Mouse (Mus musculus): ENCODE data around the gene Rnd2. TPM values are rescaled to one million over a fixed set of nuclear protein-coding genes. Genes with fewer than 3 reads are reported as not detected.

The Rnd2 gene
- total RNA-seq, 2 experiments from 2014 or later = 111 to 120 TPM

Small RNAs within 50 kb of the gene (microRNA-seq; reads per million reads assigned to microRNA genes)
- gene Mir6929 = 0 to 0.74 reads per million in 2 experiments

Other genes with a start within 250 kb of the Rnd2 start
- gene Ezh1, start 238.5 kb upstream of the Rnd2 start, total RNA-seq (2021) = 10 to 100 TPM; 79.0 to 84.0 TPM
- 10 to 100 TPM; 62.2 to 72.8 TPM for gene Ramp2, start 219.0 kb upstream of the Rnd2 start, total RNA-seq (2021)
- gene Vps25, start 211.3 kb upstream of the Rnd2 start, total RNA-seq (2021) = 10 to 100 TPM; 61.8 to 65.6 TPM
- gene Wnk4, start 204.4 kb upstream of the Rnd2 start, total RNA-seq (2021) = 10 to 100 TPM in 1 of 2 experiments, 1 to 10 TPM in 1; 9.8 to 10.4 TPM
- gene Cntd1, start 186.0 kb upstream of the Rnd2 start, total RNA-seq (2021) = under 1 TPM; 0.30 to 0.47 TPM
- gene Coa3, start 185.9 kb upstream of the Rnd2 start, total RNA-seq (2021) = 100 to 1,000 TPM; 102 to 103 TPM
- gene Becn1, start 162.7 kb upstream of the Rnd2 start, total RNA-seq (2021) = 100 to 1,000 TPM; 211 to 217 TPM
- 100 to 1,000 TPM; 118 to 127 TPM for gene Psme3, start 148.8 kb upstream of the Rnd2 start, total RNA-seq (2021)
- gene Aoc2, start 139.9 kb upstream of the Rnd2 start, total RNA-seq (2021) = 1 to 10 TPM; 6.3 to 7.0 TPM
- gene Aoc3, start 134.4 kb upstream of the Rnd2 start, total RNA-seq (2021) = under 1 TPM; 0.36 to 0.47 TPM
- not detected for gene G6pc, start 97.4 kb upstream of the Rnd2 start, total RNA-seq (2021)
- gene Aarsd1, start 47.4 kb upstream of the Rnd2 start, total RNA-seq (2021) = 10 to 100 TPM; 45.9 to 51.1 TPM
- 1 to 10 TPM; 6.3 to 6.4 TPM for gene Gm27029, start 40.2 kb upstream of the Rnd2 start, total RNA-seq (2021)
- gene Rundc1, start 39.9 kb upstream of the Rnd2 start, total RNA-seq (2021) = 10 to 100 TPM; 36.5 to 36.8 TPM
- 1 to 10 TPM in 1 of 2 experiments, under 1 TPM in 1; 0.99 to 2.0 TPM for gene Ptges3l, start 39.7 kb upstream of the Rnd2 start, total RNA-seq (2021)
- 10 to 100 TPM; 40.7 to 42.5 TPM for gene Rpl27, start 22.7 kb upstream of the Rnd2 start, total RNA-seq (2021)
- gene Ifi35, start 16.6 kb upstream of the Rnd2 start, total RNA-seq (2021) = 1 to 10 TPM; 2.4 to 2.7 TPM
- 10 to 100 TPM; 32.1 to 33.8 TPM for gene Vat1, start 1.2 kb downstream of the Rnd2 start, total RNA-seq (2021)
- 1 to 10 TPM in 1 of 2 experiments, under 1 TPM in 1; 0.56 to 1.0 TPM for gene Brca1, start 87.0 kb downstream of the Rnd2 start, total RNA-seq (2021)
- gene Nbr1, start 87.2 kb downstream of the Rnd2 start, total RNA-seq (2021) = 100 to 1,000 TPM; 134 to 138 TPM
- 1 to 10 TPM; 1.2 to 2.0 TPM for gene Tmem106a, start 117.2 kb downstream of the Rnd2 start, total RNA-seq (2021)
- gene Gm11634, start 134.3 kb downstream of the Rnd2 start, total RNA-seq (2021) = not detected
- gene Rdm1, start 162.2 kb downstream of the Rnd2 start, total RNA-seq (2021) = 10 to 100 TPM; 12.0 to 15.0 TPM
- 10 to 100 TPM; 16.8 to 32.1 TPM for gene Arl4d, start 200.5 kb downstream of the Rnd2 start, total RNA-seq (2021)